Mouse (Mus musculus) stomach, postnatal 0 days (tissue): ENCODE measurements around the gene Smco1.
"Not testable (repeated sequence)": the region's sequence is repeated elsewhere in the genome, so short reads cannot be mapped to it uniquely, and the experiment has no call there.

Source experiments
- CTCF ChIP-seq: IDR thresholded peaks from 2 replicates; pipeline ENCODE4 v1.5.1; 2016; ENCODE audit warnings: antibody characterized with exemption, low read depth, mild to moderate bottlenecking, moderate library complexity
- EP300 ChIP-seq: optimal IDR thresholded peaks from 2 replicates; pipeline ENCODE3; 2016; ENCODE audit warnings: antibody characterized with exemption

DNA sequence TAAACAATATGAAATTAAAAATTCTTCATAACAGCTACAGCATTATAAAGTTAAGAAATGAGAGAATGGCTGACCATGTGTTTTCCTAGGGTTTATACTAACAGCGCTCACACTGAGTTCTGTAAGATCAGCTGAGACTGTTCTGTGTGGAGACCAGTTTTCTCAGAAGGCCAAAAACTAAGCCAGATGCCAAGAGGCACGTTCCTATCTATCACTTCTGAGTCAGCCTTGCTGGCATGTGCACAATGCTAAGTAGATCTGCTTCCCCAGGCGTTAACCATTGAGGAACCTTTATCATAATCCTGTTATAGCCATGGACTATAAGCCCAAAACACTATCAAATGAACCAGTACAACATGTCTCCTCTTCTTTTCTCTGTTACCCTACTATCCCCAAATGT is 39.2 kb upstream of the Smco1 start:
- TF ChIP-seq CTCF, EP300: not testable (repeated sequence)
